Mouse (Mus musculus) E14TG2a.4 (cell line): ENCODE results near the gene Pno1.

Experiments
- CTCF ChIP-seq: conservative IDR thresholded peaks from 2 replicates; pipeline ENCODE4 v1.5.1; 2014; ENCODE audit warnings: low read length
- POU5F1 ChIP-seq: IDR thresholded peaks from 2 replicates; pipeline ENCODE4 v1.6.1; 2014; ENCODE audit warnings: low read length, borderline replicate concordance

DNA sequence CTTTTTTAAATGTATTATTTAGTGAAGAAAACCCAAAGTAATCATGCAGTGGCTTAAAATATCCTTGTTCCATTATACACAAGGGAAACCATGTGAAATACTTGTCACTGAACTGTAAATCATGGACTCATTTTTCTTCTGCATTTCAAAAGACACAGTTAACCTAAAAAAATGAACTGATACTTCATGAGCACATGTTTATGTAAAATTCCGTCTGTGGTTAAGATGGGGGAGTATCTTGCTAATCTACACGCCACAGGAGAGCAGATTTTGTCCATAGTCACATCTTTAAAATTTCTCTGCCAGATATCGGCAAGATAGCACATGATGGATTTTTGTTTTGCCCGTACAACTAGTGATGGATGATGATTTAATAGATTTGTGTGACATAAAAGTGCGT lies 12.2 kb downstream of the Pno1 start:
- no peak for TF ChIP-seq CTCF
- TF ChIP-seq POU5F1: no peak
